Mouse (Mus musculus): ENCODE data around the gene Cd2ap. TPM values are rescaled to one million over a fixed set of nuclear protein-coding genes. Genes with fewer than 3 reads are reported as not detected.

Cd2ap gene
- 12.7 and 13.0 TPM in 2 replicates for polyA plus RNA-seq (2014; fragmentation: Nextera tagmentation; extraction: Ambion mirVana)

- Histone ChIP-seq H3K9ac (ENCODE audit: low read length) (peak within 1 kb of the TSS; percentile 92), H3K36me3 (ENCODE audit: control insufficient read depth, insufficient read depth, low read length) (no peaks in the 10 kb centered on the region), H3K4me3 (ENCODE audit: low read depth, low read length) (peak within 1 kb of the TSS; percentile 80), H3K4me1 (ENCODE audit: control insufficient read depth, insufficient read depth, low read length) (peaks cover 4% of the 10 kb centered on the region; the same call in 1 of the 2 replicates), H3K27me3 (ENCODE audit: control insufficient read depth, insufficient read depth, low read length) (no peaks in the 10 kb centered on the region), H3K27ac (ENCODE audit: low read depth, low read length) (peak within 1 kb of the TSS; percentile 87), H3K9me3 (ENCODE audit: control insufficient read depth, low read length) (no peaks in the 10 kb centered on the region), H3K4me2 (ENCODE audit: low read depth) (peak within 1 kb of the TSS; percentile 77)
- under 1% methylated on average over 89 of the region's 94 CpGs for WGBS
- DNase-seq (ENCODE audit: low spot score) (peak; percentile 94), ATAC-seq (ENCODE audit: insufficient read depth, low FRiP score, low TSS enrichment) (peak; percentile 97)
Observed at GRCm38 (mm10) chr17:42876001-42876903, at the start of gene Cd2ap. Gene Cd2ap, minus strand, starts transcription at chr17:42876665.

GRCm38 (mm10) chr17:42924731-42925130 is 48.3 kb upstream of the Cd2ap start:
- DNase-seq (ENCODE audit: low spot score) (no peak), ATAC-seq (ENCODE audit: insufficient read depth, low FRiP score, low TSS enrichment) (no peak)
- WGBS = 96% methylated on average over 5 of the region's 5 CpGs
- H3K4me3 ChIP-seq (ENCODE audit: low read depth, low read length) = no peak overlapping the region
- no peaks in the 10 kb centered on the region for H3K36me3 ChIP-seq (ENCODE audit: control insufficient read depth, insufficient read depth, low read length)
- no peaks in the 10 kb centered on the region for H3K4me1 ChIP-seq (ENCODE audit: control insufficient read depth, insufficient read depth, low read length)
- H3K27ac ChIP-seq (ENCODE audit: low read depth, low read length) = no peak overlapping the region
- H3K4me2 ChIP-seq (ENCODE audit: low read depth) = no peak overlapping the region
- no peaks in the 10 kb centered on the region for H3K9me3 ChIP-seq (ENCODE audit: control insufficient read depth, low read length)
- H3K9ac ChIP-seq (ENCODE audit: low read length) = no peak overlapping the region
- H3K27me3 ChIP-seq (ENCODE audit: control insufficient read depth, insufficient read depth, low read length) = no peaks in the 10 kb centered on the region

- Histone ChIP-seq H3K9me3 (ENCODE audit: control insufficient read depth, low read length) (no peaks in the 10 kb centered on the region), H3K4me3 (ENCODE audit: low read depth, low read length) (no peak overlapping the region), H3K36me3 (ENCODE audit: control insufficient read depth, insufficient read depth, low read length) (no peaks in the 10 kb centered on the region), H3K27me3 (ENCODE audit: control insufficient read depth, insufficient read depth, low read length) (no peaks in the 10 kb centered on the region), H3K4me2 (ENCODE audit: low read depth) (no peak overlapping the region), H3K9ac (ENCODE audit: low read length) (no peak overlapping the region), H3K4me1 (ENCODE audit: control insufficient read depth, insufficient read depth, low read length) (no peaks in the 10 kb centered on the region), H3K27ac (ENCODE audit: low read depth, low read length) (no peak overlapping the region)
- ATAC-seq (ENCODE audit: insufficient read depth, low FRiP score, low TSS enrichment) (no peak), DNase-seq (ENCODE audit: low spot score) (no peak)
- whole genome bisulfite sequencing = 87% methylated on average over 9 of the region's 9 CpGs
Observed at GRCm38 (mm10) chr17:42918810-42919209, 42.3 kb upstream of the Cd2ap start.

GRCm38 (mm10) chr17:42914726-42915125 is 38.3 kb upstream of the Cd2ap start:
- DNase-seq (ENCODE audit: low spot score) = no peak
- H3K9ac ChIP-seq (ENCODE audit: low read length) = no peak overlapping the region
- H3K4me1 ChIP-seq (ENCODE audit: control insufficient read depth, insufficient read depth, low read length) = no peaks in the 10 kb centered on the region
- no peaks in the 10 kb centered on the region for H3K9me3 ChIP-seq (ENCODE audit: control insufficient read depth, low read length)
- H3K27me3 ChIP-seq (ENCODE audit: control insufficient read depth, insufficient read depth, low read length) = no peaks in the 10 kb centered on the region
- no peak overlapping the region for H3K4me3 ChIP-seq (ENCODE audit: low read depth, low read length)
- no peak overlapping the region for H3K27ac ChIP-seq (ENCODE audit: low read depth, low read length)
- no peak for ATAC-seq (ENCODE audit: insufficient read depth, low FRiP score, low TSS enrichment)
- no peak overlapping the region for H3K4me2 ChIP-seq (ENCODE audit: low read depth)
- no peaks in the 10 kb centered on the region for H3K36me3 ChIP-seq (ENCODE audit: control insufficient read depth, insufficient read depth, low read length)
- 84% methylated on average over 7 of the region's 7 CpGs for WGBS

GRCm38 (mm10) chr17:42912193-42912592 is 35.7 kb upstream of the Cd2ap start:
- no peak for DNase-seq (ENCODE audit: low spot score)
- no peaks in the 10 kb centered on the region for H3K36me3 ChIP-seq (ENCODE audit: control insufficient read depth, insufficient read depth, low read length)
- H3K4me2 ChIP-seq (ENCODE audit: low read depth) = no peak overlapping the region
- ATAC-seq (ENCODE audit: insufficient read depth, low FRiP score, low TSS enrichment) = no peak
- H3K9ac ChIP-seq (ENCODE audit: low read length) = no peak overlapping the region
- no peak overlapping the region for H3K4me3 ChIP-seq (ENCODE audit: low read depth, low read length)
- no peaks in the 10 kb centered on the region for H3K27me3 ChIP-seq (ENCODE audit: control insufficient read depth, insufficient read depth, low read length)
- 81% methylated on average over 6 of the region's 6 CpGs for WGBS
- no peak overlapping the region for H3K27ac ChIP-seq (ENCODE audit: low read depth, low read length)
- no peaks in the 10 kb centered on the region for H3K9me3 ChIP-seq (ENCODE audit: control insufficient read depth, low read length)
- no peaks in the 10 kb centered on the region for H3K4me1 ChIP-seq (ENCODE audit: control insufficient read depth, insufficient read depth, low read length)

GRCm38 (mm10) chr17:42910476-42910875 is 34.0 kb upstream of the Cd2ap start:
- Histone ChIP-seq H3K9ac (ENCODE audit: low read length) (no peak overlapping the region), H3K4me1 (ENCODE audit: control insufficient read depth, insufficient read depth, low read length) (no peaks in the 10 kb centered on the region), H3K9me3 (ENCODE audit: control insufficient read depth, low read length) (no peaks in the 10 kb centered on the region), H3K36me3 (ENCODE audit: control insufficient read depth, insufficient read depth, low read length) (no peaks in the 10 kb centered on the region), H3K27me3 (ENCODE audit: control insufficient read depth, insufficient read depth, low read length) (no peaks in the 10 kb centered on the region), H3K27ac (ENCODE audit: low read depth, low read length) (no peak overlapping the region), H3K4me2 (ENCODE audit: low read depth) (no peak overlapping the region), H3K4me3 (ENCODE audit: low read depth, low read length) (no peak overlapping the region)
- no peak for DNase-seq (ENCODE audit: low spot score)
- 74% methylated on average over 3 of the region's 3 CpGs for WGBS
- ATAC-seq (ENCODE audit: insufficient read depth, low FRiP score, low TSS enrichment) = no peak

- 0 out of 2 replicates have a peak, but pooled peaks have one; percentile 20 for ATAC-seq (ENCODE audit: insufficient read depth, low FRiP score, low TSS enrichment)
Observed at GRCm38 (mm10) chr17:42909376-42909775, 32.9 kb upstream of the Cd2ap start.

GRCm38 (mm10) chr17:42908744-42909370 is 32.4 kb upstream of the Cd2ap start:
- ATAC-seq (ENCODE audit: insufficient read depth, low FRiP score, low TSS enrichment) (0 out of 2 replicates have a peak, but pooled peaks have one; percentile 20), DNase-seq (ENCODE audit: low spot score) (no peak)
- no peaks in the 10 kb centered on the region for H3K4me1 ChIP-seq (ENCODE audit: control insufficient read depth, insufficient read depth, low read length)
- H3K9me3 ChIP-seq (ENCODE audit: control insufficient read depth, low read length) = no peaks in the 10 kb centered on the region
- no peak overlapping the region for H3K4me3 ChIP-seq (ENCODE audit: low read depth, low read length)
- no peak overlapping the region for H3K4me2 ChIP-seq (ENCODE audit: low read depth)
- WGBS = 47% methylated on average over 9 of the region's 9 CpGs
- no peaks in the 10 kb centered on the region for H3K27me3 ChIP-seq (ENCODE audit: control insufficient read depth, insufficient read depth, low read length)
- H3K9ac ChIP-seq (ENCODE audit: low read length) = no peak overlapping the region
- no peak overlapping the region for H3K27ac ChIP-seq (ENCODE audit: low read depth, low read length)
- H3K36me3 ChIP-seq (ENCODE audit: control insufficient read depth, insufficient read depth, low read length) = no peaks in the 10 kb centered on the region

More at GRCm38 (mm10) chr17:42909376-42909775, 32.9 kb upstream of the Cd2ap start:
- Histone ChIP-seq H3K4me3 (ENCODE audit: low read depth, low read length) (no peak overlapping the region), H3K9ac (ENCODE audit: low read length) (no peak overlapping the region), H3K4me1 (ENCODE audit: control insufficient read depth, insufficient read depth, low read length) (no peaks in the 10 kb centered on the region), H3K27me3 (ENCODE audit: control insufficient read depth, insufficient read depth, low read length) (no peaks in the 10 kb centered on the region), H3K9me3 (ENCODE audit: control insufficient read depth, low read length) (no peaks in the 10 kb centered on the region), H3K27ac (ENCODE audit: low read depth, low read length) (no peak overlapping the region), H3K36me3 (ENCODE audit: control insufficient read depth, insufficient read depth, low read length) (no peaks in the 10 kb centered on the region), H3K4me2 (ENCODE audit: low read depth) (no peak overlapping the region)
- DNase-seq (ENCODE audit: low spot score) = no peak
- 75% methylated on average over 9 of the region's 9 CpGs for WGBS

Measured in neural tube, embryonic 11.5 days (tissue).